Mouse (Mus musculus): ENCODE data around the gene Cdk2ap1.
"Not testable (repeated sequence)": the region's sequence is repeated elsewhere in the genome, so short reads cannot be mapped to it uniquely, and the experiment has no call there.

- peak; percentile 1 for TF ChIP-seq CTCF (IDR thresholded peaks at IDR 0.05; ENCODE audit: control insufficient read depth, insufficient read depth, insufficient read length)
- not testable (repeated sequence) for TF ChIP-seq USF1 (IDR thresholded peaks at IDR 0.05; ENCODE audit: low read depth); FOSL1 (IDR thresholded peaks at IDR 0.05; ENCODE audit: insufficient read depth, low read length, poor library complexity, severe bottlenecking); MAX (IDR thresholded peaks at IDR 0.05); MYOG (IDR thresholded peaks at IDR 0.05; ENCODE audit: control insufficient read depth, extremely low read depth, insufficient read length); CEBPB (IDR thresholded peaks at IDR 0.05; ENCODE audit: low read depth)
Measured at GRCm38 (mm10) chr5:124299307-124299706, 63.6 kb downstream of the Cdk2ap1 start.
